Mouse (Mus musculus): ENCODE results near the gene Pank2. TPM values are rescaled to one million over a fixed set of nuclear protein-coding genes. Genes with fewer than 3 reads are reported as not detected.

Gene Pank2
- polyA plus RNA-seq, 1 experiment from 2014 or later = 49.6 TPM

- DNase-seq (ENCODE audit: low spot score) (no peak), ATAC-seq (ENCODE audit: low FRiP score) (no peak)
- Histone ChIP-seq H3K4me3 (ENCODE audit: low read depth, low read length) (no peak overlapping the region), H3K4me1 (replicated peaks; ENCODE audit: control insufficient read depth, insufficient read depth, low read length) (no peaks in the 10 kb centered on the region), H3K4me2 (replicated peaks; ENCODE audit: low read depth, low read length) (no peak overlapping the region), H3K9ac (ENCODE audit: low read depth, low read length) (no peak overlapping the region), H3K36me3 (ENCODE audit: control insufficient read depth, insufficient read depth, low read length) (no peaks in the 10 kb centered on the region), H3K27ac (ENCODE audit: low read depth, low read length) (no peak overlapping the region), H3K9me3 (ENCODE audit: control insufficient read depth, low read length) (no peaks in the 10 kb centered on the region), H3K27me3 (ENCODE audit: control insufficient read depth, insufficient read depth, low read length) (no peaks in the 10 kb centered on the region)
- 77% methylated on average over 1 of the region's 1 CpGs for WGBS
Measured at GRCm38 (mm10) chr2:131323675-131324074, 61.4 kb downstream of the Pank2 start.

- Histone ChIP-seq H3K36me3 (ENCODE audit: control insufficient read depth, insufficient read depth, low read length) (no peaks in the 10 kb centered on the region), H3K27me3 (ENCODE audit: control insufficient read depth, insufficient read depth, low read length) (no peaks in the 10 kb centered on the region), H3K4me3 (ENCODE audit: low read depth, low read length) (no peak overlapping the region), H3K9me3 (ENCODE audit: control insufficient read depth, low read length) (no peaks in the 10 kb centered on the region), H3K4me2 (replicated peaks; ENCODE audit: low read depth, low read length) (no peak overlapping the region), H3K4me1 (replicated peaks; ENCODE audit: control insufficient read depth, insufficient read depth, low read length) (no peaks in the 10 kb centered on the region), H3K9ac (ENCODE audit: low read depth, low read length) (no peak overlapping the region), H3K27ac (ENCODE audit: low read depth, low read length) (no peak overlapping the region)
- 82% methylated on average over 3 of the region's 3 CpGs for WGBS
- DNase-seq (ENCODE audit: low spot score) = no peak
- no peak for ATAC-seq (ENCODE audit: low FRiP score)
Measured at GRCm38 (mm10) chr2:131326044-131326443, 63.7 kb downstream of the Pank2 start.

- 94% methylated on average over 1 of the region's 1 CpGs for WGBS
- no peak overlapping the region for H3K27ac ChIP-seq (ENCODE audit: low read depth, low read length)
- H3K4me1 ChIP-seq (replicated peaks; ENCODE audit: control insufficient read depth, insufficient read depth, low read length) = no peaks in the 10 kb centered on the region
- no peaks in the 10 kb centered on the region for H3K9me3 ChIP-seq (ENCODE audit: control insufficient read depth, low read length)
- no peak overlapping the region for H3K4me2 ChIP-seq (replicated peaks; ENCODE audit: low read depth, low read length)
- no peak overlapping the region for H3K4me3 ChIP-seq (ENCODE audit: low read depth, low read length)
- no peaks in the 10 kb centered on the region for H3K27me3 ChIP-seq (ENCODE audit: control insufficient read depth, insufficient read depth, low read length)
- no peak overlapping the region for H3K9ac ChIP-seq (ENCODE audit: low read depth, low read length)
- H3K36me3 ChIP-seq (ENCODE audit: control insufficient read depth, insufficient read depth, low read length) = no peaks in the 10 kb centered on the region
- no peak for ATAC-seq (ENCODE audit: low FRiP score)
- no peak for DNase-seq (ENCODE audit: low spot score)
Measured at GRCm38 (mm10) chr2:131328981-131329380, 66.7 kb downstream of the Pank2 start.

- no peaks in the 10 kb centered on the region for H3K4me1 ChIP-seq (replicated peaks; ENCODE audit: control insufficient read depth, insufficient read depth, low read length)
- H3K36me3 ChIP-seq (ENCODE audit: control insufficient read depth, insufficient read depth, low read length) = no peaks in the 10 kb centered on the region
- no peak overlapping the region for H3K9ac ChIP-seq (ENCODE audit: low read depth, low read length)
- 85% methylated on average over 3 of the region's 3 CpGs for WGBS
- no peak overlapping the region for H3K4me2 ChIP-seq (replicated peaks; ENCODE audit: low read depth, low read length)
- ATAC-seq (ENCODE audit: low FRiP score) (no peak), DNase-seq (ENCODE audit: low spot score) (no peak)
- H3K9me3 ChIP-seq (ENCODE audit: control insufficient read depth, low read length) = no peaks in the 10 kb centered on the region
- no peaks in the 10 kb centered on the region for H3K27me3 ChIP-seq (ENCODE audit: control insufficient read depth, insufficient read depth, low read length)
- H3K27ac ChIP-seq (ENCODE audit: low read depth, low read length) = no peak overlapping the region
- H3K4me3 ChIP-seq (ENCODE audit: low read depth, low read length) = no peak overlapping the region
Measured at GRCm38 (mm10) chr2:131330548-131330947, 68.3 kb downstream of the Pank2 start.

GRCm38 (mm10) chr2:131337602-131338001 lies 75.3 kb downstream of the Pank2 start:
- H3K9me3 ChIP-seq (ENCODE audit: control insufficient read depth, low read length) = no peaks in the 10 kb centered on the region
- no peaks in the 10 kb centered on the region for H3K27me3 ChIP-seq (ENCODE audit: control insufficient read depth, insufficient read depth, low read length)
- no peak overlapping the region for H3K9ac ChIP-seq (ENCODE audit: low read depth, low read length)
- no peaks in the 10 kb centered on the region for H3K4me1 ChIP-seq (replicated peaks; ENCODE audit: control insufficient read depth, insufficient read depth, low read length)
- H3K27ac ChIP-seq (ENCODE audit: low read depth, low read length) = no peak overlapping the region
- ATAC-seq (ENCODE audit: low FRiP score) (no peak), DNase-seq (ENCODE audit: low spot score) (no peak)
- H3K4me2 ChIP-seq (replicated peaks; ENCODE audit: low read depth, low read length) = no peak overlapping the region
- no peak overlapping the region for H3K4me3 ChIP-seq (ENCODE audit: low read depth, low read length)
- WGBS = 88% methylated on average over 6 of the region's 6 CpGs
- H3K36me3 ChIP-seq (ENCODE audit: control insufficient read depth, insufficient read depth, low read length) = no peaks in the 10 kb centered on the region

DNA sequence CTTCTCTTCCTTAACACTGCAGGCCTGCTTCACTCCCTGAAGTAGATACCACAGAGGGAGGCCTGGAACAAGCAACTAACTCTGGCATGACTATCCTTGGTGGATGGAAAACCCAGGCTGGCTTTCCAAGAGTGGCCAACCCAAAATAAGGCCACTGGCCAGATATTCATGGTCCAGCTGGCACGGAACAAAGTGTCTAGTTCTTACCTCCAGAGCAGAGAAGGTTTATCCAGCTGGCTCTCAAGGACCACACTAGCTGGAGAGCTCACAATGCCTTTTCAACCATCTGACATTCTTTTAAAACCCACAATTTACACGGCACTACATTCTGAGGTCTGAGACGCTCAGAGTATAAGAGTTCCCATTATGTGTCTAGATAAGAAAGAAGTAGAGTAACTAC lies 82.2 kb downstream of the Pank2 start:
- H3K36me3 ChIP-seq (ENCODE audit: control insufficient read depth, insufficient read depth, low read length) = no peaks in the 10 kb centered on the region
- no peak overlapping the region for H3K4me2 ChIP-seq (replicated peaks; ENCODE audit: low read depth, low read length)
- H3K4me3 ChIP-seq (ENCODE audit: low read depth, low read length) = no peak overlapping the region
- no peaks in the 10 kb centered on the region for H3K27me3 ChIP-seq (ENCODE audit: control insufficient read depth, insufficient read depth, low read length)
- no peaks in the 10 kb centered on the region for H3K9me3 ChIP-seq (ENCODE audit: control insufficient read depth, low read length)
- ATAC-seq (ENCODE audit: low FRiP score) (no peak), DNase-seq (ENCODE audit: low spot score) (no peak)
- H3K9ac ChIP-seq (ENCODE audit: low read depth, low read length) = no peak overlapping the region
- H3K4me1 ChIP-seq (replicated peaks; ENCODE audit: control insufficient read depth, insufficient read depth, low read length) = no peaks in the 10 kb centered on the region
- 76% methylated on average over 3 of the region's 3 CpGs for WGBS
- H3K27ac ChIP-seq (ENCODE audit: low read depth, low read length) = no peak overlapping the region

DNA sequence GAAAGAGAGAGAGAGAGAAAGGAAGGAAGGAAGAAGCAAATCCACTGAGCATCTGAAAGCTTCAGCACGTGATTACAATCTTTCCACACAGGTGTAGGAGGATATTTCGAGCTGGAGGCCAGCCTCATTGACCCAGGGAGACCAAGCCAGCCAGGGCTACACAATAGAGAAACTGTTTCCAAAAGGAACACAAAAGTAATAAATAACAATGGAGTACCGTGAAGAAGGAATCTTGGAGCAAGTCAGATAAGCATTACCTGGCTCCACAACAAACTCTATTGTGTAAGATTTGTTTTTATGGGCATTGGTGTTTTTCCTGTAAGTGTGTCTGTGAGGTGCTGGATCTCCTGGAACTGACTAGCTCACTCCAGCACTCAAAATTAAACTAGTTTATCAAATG lies 83.3 kb downstream of the Pank2 start:
- 65% methylated on average over 3 of the region's 3 CpGs for whole genome bisulfite sequencing
- H3K4me3 ChIP-seq (ENCODE audit: low read depth, low read length) = no peak overlapping the region
- H3K9ac ChIP-seq (ENCODE audit: low read depth, low read length) = no peak overlapping the region
- H3K4me2 ChIP-seq (replicated peaks; ENCODE audit: low read depth, low read length) = no peak overlapping the region
- no peaks in the 10 kb centered on the region for H3K4me1 ChIP-seq (replicated peaks; ENCODE audit: control insufficient read depth, insufficient read depth, low read length)
- ATAC-seq (ENCODE audit: low FRiP score) = no peak
- H3K9me3 ChIP-seq (ENCODE audit: control insufficient read depth, low read length) = no peaks in the 10 kb centered on the region
- no peaks in the 10 kb centered on the region for H3K27me3 ChIP-seq (ENCODE audit: control insufficient read depth, insufficient read depth, low read length)
- H3K36me3 ChIP-seq (ENCODE audit: control insufficient read depth, insufficient read depth, low read length) = no peaks in the 10 kb centered on the region
- no peak for DNase-seq (ENCODE audit: low spot score)
- H3K27ac ChIP-seq (ENCODE audit: low read depth, low read length) = no peak overlapping the region

Other genes with a start within 250 kb of the Pank2 start
- 5.6 and 6.1 TPM in 2 replicates for gene Gfra4, start 219.4 kb upstream of the Pank2 start, polyA plus RNA-seq (2014; fragmentation: Nextera tagmentation; extraction: Ambion mirVana)
- 0.54 and 0.66 TPM in 2 replicates for gene Adam33, start 198.7 kb upstream of the Pank2 start, polyA plus RNA-seq (2014; fragmentation: Nextera tagmentation; extraction: Ambion mirVana)
- 0.10 and 0.15 TPM in 2 replicates for gene Siglec1, start 175.7 kb upstream of the Pank2 start, polyA plus RNA-seq (2014; fragmentation: Nextera tagmentation; extraction: Ambion mirVana)
- 4.0 and 4.6 TPM in 2 replicates for gene Hspa12b, start 135.2 kb upstream of the Pank2 start, polyA plus RNA-seq (2014; fragmentation: Nextera tagmentation; extraction: Ambion mirVana)
- gene Gm11037, start 129.0 kb upstream of the Pank2 start, polyA plus RNA-seq (2014; fragmentation: Nextera tagmentation; extraction: Ambion mirVana) = not detected in 2 replicates
- 122 and 123 TPM in 2 replicates for gene 1700037H04Rik, start 102.4 kb upstream of the Pank2 start, polyA plus RNA-seq (2014; fragmentation: Nextera tagmentation; extraction: Ambion mirVana)
- 8.8 and 9.0 TPM in 2 replicates for gene Cenpb, start 82.4 kb upstream of the Pank2 start, polyA plus RNA-seq (2014; fragmentation: Nextera tagmentation; extraction: Ambion mirVana)
- gene Cdc25b, start 75.5 kb upstream of the Pank2 start, polyA plus RNA-seq (2014; fragmentation: Nextera tagmentation; extraction: Ambion mirVana) = 102 and 106 TPM in 2 replicates
- gene Spef1, start 75.2 kb upstream of the Pank2 start, polyA plus RNA-seq (2014; fragmentation: Nextera tagmentation; extraction: Ambion mirVana) = 7.7 and 9.4 TPM in 2 replicates
- 23.9 and 25.2 TPM in 2 replicates for gene Ap5s1, start 55.4 kb upstream of the Pank2 start, polyA plus RNA-seq (2014; fragmentation: Nextera tagmentation; extraction: Ambion mirVana)
- 8.7 and 10.7 TPM in 2 replicates for gene Mavs, start 28.4 kb upstream of the Pank2 start, polyA plus RNA-seq (2014; fragmentation: Nextera tagmentation; extraction: Ambion mirVana)
- 12.0 and 13.6 TPM in 2 replicates for gene Rnf24, start 90.4 kb downstream of the Pank2 start, polyA plus RNA-seq (2014; fragmentation: Nextera tagmentation; extraction: Ambion mirVana)
- 25.6 and 26.5 TPM in 2 replicates for gene Smox, start 229.0 kb downstream of the Pank2 start, polyA plus RNA-seq (2014; fragmentation: Nextera tagmentation; extraction: Ambion mirVana)